Mouse (Mus musculus): ENCODE data around the gene Gm10717.
"Not testable (repeated sequence)": the region's sequence is repeated elsewhere in the genome, so short reads cannot be mapped to it uniquely, and the experiment has no call there.

The Gm10717 gene

GRCm38 (mm10) chr9:3023312-3023984, 1.8 kb upstream of the Gm10717 start, which contains the start of gene Gm10718:
TSS of gene Gm10718 (plus strand) at chr9:3023547.
- in situ Hi-C loops (cut with MboI; ENCODE audit: low pct_unique_long_range_greater_than_20kb in 1 of 2, low sequenced_read_pairs in 2 of 2, unreplicated experiment in 1 of 2): not testable (repeated sequence)

GRCm38 (mm10) chr9:3023985-3024648, 1.1 kb upstream of the Gm10717 start:
- in situ Hi-C loops (cut with MboI; ENCODE audit: low pct_unique_long_range_greater_than_20kb in 1 of 2, low sequenced_read_pairs in 2 of 2, unreplicated experiment in 1 of 2): not testable (repeated sequence)

GRCm38 (mm10) chr9:3025653-3026052, 436 bp downstream of the Gm10717 start:
- in situ Hi-C loops (cut with MboI; ENCODE audit: low pct_unique_long_range_greater_than_20kb in 1 of 2, low sequenced_read_pairs in 2 of 2, unreplicated experiment in 1 of 2): not testable (repeated sequence)

GRCm38 (mm10) chr9:3026136-3026535, 919 bp downstream of the Gm10717 start:
- in situ Hi-C loops (cut with MboI; ENCODE audit: low pct_unique_long_range_greater_than_20kb in 1 of 2, low sequenced_read_pairs in 2 of 2, unreplicated experiment in 1 of 2): not testable (repeated sequence)

- in situ Hi-C loops (cut with MboI; ENCODE audit: low pct_unique_long_range_greater_than_20kb in 1 of 2, low sequenced_read_pairs in 2 of 2, unreplicated experiment in 1 of 2): not testable (repeated sequence)
Measured at GRCm38 (mm10) chr9:3026741-3027140, 1.5 kb downstream of the Gm10717 start.

- in situ Hi-C loops (cut with MboI; ENCODE audit: low pct_unique_long_range_greater_than_20kb in 1 of 2, low sequenced_read_pairs in 2 of 2, unreplicated experiment in 1 of 2): not testable (repeated sequence)
Measured at GRCm38 (mm10) chr9:3027200-3027599, 2.0 kb downstream of the Gm10717 start.

- in situ Hi-C loops (cut with MboI; ENCODE audit: low pct_unique_long_range_greater_than_20kb in 1 of 2, low sequenced_read_pairs in 2 of 2, unreplicated experiment in 1 of 2): not testable (repeated sequence)
Measured at GRCm38 (mm10) chr9:3029276-3030000, 4.2 kb downstream of the Gm10717 start.

GRCm38 (mm10) chr9:3030677-3031318, 5.6 kb downstream of the Gm10717 start:
- in situ Hi-C loops (cut with MboI; ENCODE audit: low pct_unique_long_range_greater_than_20kb in 1 of 2, low sequenced_read_pairs in 2 of 2, unreplicated experiment in 1 of 2): not testable (repeated sequence)

- in situ Hi-C loops (cut with MboI; ENCODE audit: low pct_unique_long_range_greater_than_20kb in 1 of 2, low sequenced_read_pairs in 2 of 2, unreplicated experiment in 1 of 2): not testable (repeated sequence)
Measured at GRCm38 (mm10) chr9:3034299-3034698, 9.1 kb downstream of the Gm10717 start, which contains the start of gene Gm17535. TSS of gene Gm17535 (plus strand) at chr9:3034599.

- in situ Hi-C loops (cut with MboI; ENCODE audit: low pct_unique_long_range_greater_than_20kb in 1 of 2, low sequenced_read_pairs in 2 of 2, unreplicated experiment in 1 of 2): not testable (repeated sequence)
Measured at GRCm38 (mm10) chr9:3036577-3036976, 11.4 kb downstream of the Gm10717 start, which contains the start of gene Gm10715. TSS of gene Gm10715 (plus strand) at chr9:3036877.

GRCm38 (mm10) chr9:3038161-3038560, 12.9 kb downstream of the Gm10717 start:
- in situ Hi-C loops (cut with MboI; ENCODE audit: low pct_unique_long_range_greater_than_20kb in 1 of 2, low sequenced_read_pairs in 2 of 2, unreplicated experiment in 1 of 2): not testable (repeated sequence)

Data from mouse embryonic stem cell (cell line).